Mouse (Mus musculus) kidney, adult 18-20 months (tissue): ENCODE measurements at regions not wholly inside any gene's neighbourhood (a gene's known extent, or its start where the extent isn't known, plus 50 kb on each side); places are given as distances from the start of the nearest gene placed in this dataset.

Experiments used
- DNase-seq: peaks from one replicate; pipeline ENCODE4 v3.0.0; 2021

GRCm38 (mm10) chr4:55805255-55806051 is 273.2 kb upstream of the Klf4 start:
- DNase-seq, result no peak

GRCm38 (mm10) chr4:55802101-55802500 is 269.8 kb upstream of the Klf4 start:
- no peak for DNase-seq

GRCm38 (mm10) chr4:55798099-55798498 is 265.8 kb upstream of the Klf4 start:
- DNase-seq, result no peak

GRCm38 (mm10) chr4:55781329-55781847 is 249.1 kb upstream of the Klf4 start:
- no peak for DNase-seq

- DNase-seq, result no peak
Measured at GRCm38 (mm10) chr4:55779581-55779980, 247.3 kb upstream of the Klf4 start.

GRCm38 (mm10) chr4:55775858-55776257 is 243.6 kb upstream of the Klf4 start:
- no peak for DNase-seq

GRCm38 (mm10) chr4:55774571-55774970 is 242.3 kb upstream of the Klf4 start:
- no peak for DNase-seq

- no peak for DNase-seq
Measured at GRCm38 (mm10) chr4:55769656-55770055, 237.4 kb upstream of the Klf4 start.

GRCm38 (mm10) chr4:55768325-55768724 is 236.1 kb upstream of the Klf4 start:
- DNase-seq, result no peak

- DNase-seq, result no peak
Measured at GRCm38 (mm10) chr4:55767133-55767532, 234.9 kb upstream of the Klf4 start.

- DNase-seq, result no peak
Measured at GRCm38 (mm10) chr4:55765780-55766179, 233.5 kb upstream of the Klf4 start.

- no peak for DNase-seq
Measured at GRCm38 (mm10) chr4:55763112-55763511, 230.8 kb upstream of the Klf4 start.

GRCm38 (mm10) chr4:55762389-55762788 is 230.1 kb upstream of the Klf4 start:
- no peak for DNase-seq

GRCm38 (mm10) chr4:55757148-55757927 is 225.1 kb upstream of the Klf4 start:
- DNase-seq, result no peak

GRCm38 (mm10) chr4:55749949-55750600 is 217.8 kb upstream of the Klf4 start:
- DNase-seq, result peak; percentile 40

GRCm38 (mm10) chr4:55741355-55741754 is 209.1 kb upstream of the Klf4 start:
- DNase-seq, result no peak

GRCm38 (mm10) chr4:55740062-55740461 is 207.8 kb upstream of the Klf4 start:
- DNase-seq, result no peak

- no peak for DNase-seq
Measured at GRCm38 (mm10) chr4:55738714-55739113, 206.4 kb upstream of the Klf4 start.

- DNase-seq, result no peak
Measured at GRCm38 (mm10) chr4:55735453-55735852, 203.2 kb upstream of the Klf4 start.

GRCm38 (mm10) chr4:55734331-55734730 is 202.1 kb upstream of the Klf4 start:
- DNase-seq, result no peak

GRCm38 (mm10) chr4:55733223-55733622 is 201.0 kb upstream of the Klf4 start:
- peak; percentile 10 for DNase-seq

- DNase-seq, result no peak
Measured at GRCm38 (mm10) chr4:55732006-55732405, 199.7 kb upstream of the Klf4 start.

GRCm38 (mm10) chr4:55730266-55730665 is 198.0 kb upstream of the Klf4 start:
- no peak for DNase-seq
